Mouse (Mus musculus) lung, postnatal 0 days (tissue): Measurements from ENCODE around the gene Shc4.

Source experiments
- CTCF ChIP-seq: IDR thresholded peaks from 2 replicates; pipeline ENCODE4 v1.5.1; 2016; ENCODE audit warnings: antibody characterized with exemption, mild to moderate bottlenecking
- EP300 ChIP-seq: IDR thresholded peaks from 2 replicates; pipeline ENCODE4 v1.6.1; 2016; ENCODE audit warnings: antibody characterized with exemption, mild to moderate bottlenecking, control low read depth

DNA sequence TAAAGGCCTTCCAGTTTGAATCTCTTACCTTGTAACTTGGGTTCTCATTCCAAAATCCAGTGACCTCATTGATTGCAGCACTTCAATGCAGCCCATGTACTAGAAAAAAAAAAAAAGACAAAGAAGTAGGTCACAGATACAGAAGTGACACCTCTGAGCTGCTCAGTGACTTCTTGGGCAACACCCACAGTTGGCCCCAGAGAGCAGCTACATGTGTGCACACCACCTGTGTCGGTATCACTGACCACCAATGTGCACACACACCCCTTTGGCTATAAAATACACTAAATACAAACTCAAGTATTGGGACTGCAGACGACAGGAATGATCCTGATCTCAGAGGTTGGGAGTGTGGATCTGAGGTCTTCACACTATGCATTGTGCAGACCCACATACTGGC, 29.1 kb downstream of the Shc4 start:
- TF ChIP-seq CTCF (no peak), EP300 (no peak)
